Mouse (Mus musculus) stomach, postnatal 0 days (tissue): ENCODE data around the gene Jkamp. TPM values are rescaled to one million over a fixed set of nuclear protein-coding genes. Genes with fewer than 3 reads are reported as not detected.
A peak's percentile ranks its signal among the peaks of the same experiment; 100 is the strongest.

Experiments
- ATAC-seq: fragments of 200-750 bp; cut with Nextera tagmentation; 2 replicates; pipeline ENCODE4 v1.8.0; 2017; ENCODE audit not compliant: low FRiP score, low TSS enrichment
- DNase-seq: peaks from one replicate; pipeline ENCODE4 v3.0.0-alpha.2; 2016; ENCODE audit warnings: low spot score
- H3K27ac ChIP-seq: fragments of 300-500 bp; sonication (generic); replicated peaks from 2 replicates; pipeline ENCODE4 v1.5.1; 2014; ENCODE audit warnings: mild to moderate bottlenecking, control low read depth
- H3K27me3 ChIP-seq: fragments of 300-500 bp; sonication (generic); 2 replicates; pipeline ENCODE4 v1.6.1; 2014; ENCODE audit warnings: low read length; ENCODE audit not compliant: control insufficient read depth, insufficient read depth
- H3K36me3 ChIP-seq: fragments of 300-500 bp; sonication (generic); 2 replicates; pipeline ENCODE4 v1.6.1; 2014; ENCODE audit warnings: low read length, mixed read lengths; ENCODE audit not compliant: control insufficient read depth, insufficient read depth
- H3K4me1 ChIP-seq: fragments of 300-500 bp; sonication (generic); replicated peaks from 2 replicates; pipeline ENCODE4 v1.6.1; 2014; ENCODE audit warnings: antibody characterized with exemption; ENCODE audit not compliant: control insufficient read depth, insufficient read depth
- H3K4me2 ChIP-seq: fragments of 300-500 bp; sonication (generic); replicated peaks from 2 replicates; pipeline ENCODE4 v1.6.1; 2014; ENCODE audit warnings: low read depth, mild to moderate bottlenecking, control low read depth, moderate library complexity
- H3K4me3 ChIP-seq: fragments of 300-500 bp; sonication (generic); 2 replicates; pipeline ENCODE4 v1.5.1; 2014; ENCODE audit warnings: low read depth, low read length, control low read depth
- H3K9ac ChIP-seq: fragments of 300-500 bp; sonication (generic); 2 replicates; pipeline ENCODE4 v1.6.1; 2014; ENCODE audit warnings: mild to moderate bottlenecking, low read length, control low read depth, mixed read lengths
- H3K9me3 ChIP-seq: fragments of 300-500 bp; sonication (generic); 2 replicates; pipeline ENCODE4 v1.6.1; 2016; ENCODE audit warnings: low read length; ENCODE audit not compliant: control insufficient read depth
- CTCF ChIP-seq: IDR thresholded peaks from 2 replicates; pipeline ENCODE4 v1.5.1; 2016; ENCODE audit warnings: antibody characterized with exemption, low read depth, mild to moderate bottlenecking, moderate library complexity
- EP300 ChIP-seq: optimal IDR thresholded peaks from 2 replicates; pipeline ENCODE3; 2016; ENCODE audit warnings: antibody characterized with exemption
- WGBS: fragments of 180-500 bp; shearing (Covaris S2); extraction: QIAGEN DNeasy Blood & Tissue Kit; methylation state at CpG from one replicate; pipeline ENCODE4 v1.1.7; 2014; 5-methylcytosine and 5-hydroxymethylcytosine counted together
- polyA plus RNA-seq: library from polyadenylated mRNA; unstranded; fragments of >200 nt; fragmentation: Nextera tagmentation; extraction: Ambion mirVana; gene quantifications from 2 replicates; pipeline ENCODE4 v1.2.1, GENCODE M21; 2015

Gene Jkamp
- polyA plus RNA-seq, 1 experiment from 2014 or later: 43.1 TPM

GRCm38 (mm10) chr12:72096966-72097365 is 11.6 kb downstream of the Jkamp start:
- no peak overlapping the region for H3K4me2 ChIP-seq
- DNase-seq: no peak
- no peaks in the 10 kb centered on the region for H3K4me1 ChIP-seq
- no peaks in the 10 kb centered on the region for H3K27me3 ChIP-seq
- WGBS: 93% methylated on average over 8 of the region's 8 CpGs
- no peak for TF ChIP-seq CTCF
- TF ChIP-seq EP300: no peak
- no peaks in the 10 kb centered on the region for H3K9me3 ChIP-seq
- H3K9ac ChIP-seq: no peak overlapping the region
- no peak overlapping the region for H3K4me3 ChIP-seq
- H3K36me3 ChIP-seq: peaks cover 22% of the 10 kb centered on the region
- no peak overlapping the region for H3K27ac ChIP-seq
- no peak for ATAC-seq

GRCm38 (mm10) chr12:72102776-72103175 is 17.4 kb downstream of the Jkamp start:
- WGBS: 79% methylated on average over 6 of the region's 6 CpGs

GRCm38 (mm10) chr12:72104027-72104426 is 18.6 kb downstream of the Jkamp start:
- DNase-seq (no peak), ATAC-seq (no peak)
- H3K27me3 ChIP-seq: no peaks in the 10 kb centered on the region
- no peak overlapping the region for H3K9ac ChIP-seq
- no peaks in the 10 kb centered on the region for H3K4me1 ChIP-seq
- TF ChIP-seq CTCF (no peak), EP300 (no peak)
- H3K27ac ChIP-seq: no peak overlapping the region
- no peak overlapping the region for H3K4me2 ChIP-seq
- WGBS: 74% methylated on average over 5 of the region's 5 CpGs
- H3K36me3 ChIP-seq: no peaks in the 10 kb centered on the region
- no peak overlapping the region for H3K4me3 ChIP-seq
- H3K9me3 ChIP-seq: no peaks in the 10 kb centered on the region

More at GRCm38 (mm10) chr12:72102776-72103175, 17.4 kb downstream of the Jkamp start:
- no peaks in the 10 kb centered on the region for H3K9me3 ChIP-seq
- H3K9ac ChIP-seq: no peak overlapping the region
- no peaks in the 10 kb centered on the region for H3K27me3 ChIP-seq
- no peaks in the 10 kb centered on the region for H3K4me1 ChIP-seq
- H3K4me3 ChIP-seq: no peak overlapping the region
- peaks cover 5% of the 10 kb centered on the region; the same call in 1 of the 2 replicates for H3K36me3 ChIP-seq
- no peak overlapping the region for H3K4me2 ChIP-seq
- DNase-seq (no peak), ATAC-seq (no peak)
- no peak for TF ChIP-seq EP300
- TF ChIP-seq CTCF: no peak
- H3K27ac ChIP-seq: no peak overlapping the region

- WGBS: 34% methylated on average over 14 of the region's 14 CpGs
- no peak overlapping the region for H3K27ac ChIP-seq
- no peak overlapping the region for H3K4me3 ChIP-seq
- DNase-seq: peak; percentile 66
- H3K4me2 ChIP-seq: no peak overlapping the region
- no peak overlapping the region for H3K9ac ChIP-seq
- no peaks in the 10 kb centered on the region for H3K4me1 ChIP-seq
- TF ChIP-seq CTCF (peak; percentile 91), EP300 (no peak)
- ATAC-seq: peak; percentile 49
- no peaks in the 10 kb centered on the region for H3K36me3 ChIP-seq
- no peaks in the 10 kb centered on the region for H3K9me3 ChIP-seq
- H3K27me3 ChIP-seq: no peaks in the 10 kb centered on the region
These were observed 19.3 kb downstream of the Jkamp start for GRCm38 (mm10) chr12:72104525-72105281.

GRCm38 (mm10) chr12:72115126-72115525 is 29.7 kb downstream of the Jkamp start:
- Histone ChIP-seq H3K9ac (no peak overlapping the region), H3K36me3 (no peaks in the 10 kb centered on the region), H3K27me3 (no peaks in the 10 kb centered on the region), H3K4me1 (no peaks in the 10 kb centered on the region), H3K9me3 (no peaks in the 10 kb centered on the region), H3K4me2 (no peak overlapping the region), H3K4me3 (no peak overlapping the region), H3K27ac (no peak overlapping the region)
- TF ChIP-seq EP300 (no peak), CTCF (no peak)
- ATAC-seq (no peak), DNase-seq (no peak)
- WGBS: 69% methylated on average over 6 of the region's 6 CpGs

- DNase-seq: no peak
- Histone ChIP-seq H3K36me3 (no peaks in the 10 kb centered on the region), H3K27me3 (no peaks in the 10 kb centered on the region), H3K4me3 (no peak overlapping the region), H3K4me1 (no peaks in the 10 kb centered on the region), H3K9ac (no peak overlapping the region), H3K9me3 (no peaks in the 10 kb centered on the region), H3K4me2 (no peak overlapping the region), H3K27ac (no peak overlapping the region)
- WGBS: 66% methylated on average over 20 of the region's 23 CpGs
- no peak for ATAC-seq
- TF ChIP-seq CTCF: no peak
- TF ChIP-seq EP300: no peak
These were observed 30.4 kb downstream of the Jkamp start for GRCm38 (mm10) chr12:72115686-72116345.
